Mouse (Mus musculus) natural killer cell, adult 2 months (primary cell): Measurements from ENCODE around the gene Insig1.
A peak's percentile ranks its signal among the peaks of the same experiment; 100 is the strongest.

ENCODE experiments used
- DNase-seq, 2 experiments: peaks; one replicate each; pipeline ENCODE4 v3.0.0; 2022; ENCODE audit warnings: low spot score in 2 of 2

Gene Insig1

DNA sequence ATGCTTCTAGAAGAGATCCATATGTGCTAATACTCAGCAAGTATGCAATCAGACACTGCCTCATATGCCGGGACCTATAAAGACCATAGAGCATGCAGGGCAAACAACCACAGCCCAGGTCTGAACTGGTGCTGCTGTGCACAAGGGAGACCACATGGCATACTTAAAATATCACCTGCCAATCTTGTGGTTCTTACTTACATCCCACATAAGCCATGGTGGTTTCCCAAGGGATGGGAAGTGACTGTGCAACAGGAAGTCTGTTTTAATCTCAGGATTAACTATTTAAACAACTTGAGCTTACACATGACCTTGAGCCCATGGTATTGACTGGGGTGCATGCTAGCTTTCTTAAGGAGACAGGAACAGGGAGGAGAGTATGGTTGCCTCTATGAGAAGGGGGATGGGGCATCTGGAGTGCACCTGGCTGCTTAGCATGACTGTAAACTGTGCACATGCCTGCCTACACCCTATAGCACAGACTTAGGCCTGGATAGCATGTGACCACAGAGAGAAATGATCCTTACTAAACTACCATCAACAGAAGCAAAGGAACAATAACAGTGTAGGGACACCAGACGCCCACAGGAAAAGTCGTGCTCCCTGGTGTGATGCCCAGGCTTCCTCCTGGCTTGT lies 7.1 kb upstream of the Insig1 start:
- no peak for DNase-seq

GRCm38 (mm10) chr5:28065275-28065674 lies 5.9 kb upstream of the Insig1 start:
- no peak for DNase-seq

GRCm38 (mm10) chr5:28066311-28066710 lies 4.9 kb upstream of the Insig1 start:
- DNase-seq, result no peak

DNA sequence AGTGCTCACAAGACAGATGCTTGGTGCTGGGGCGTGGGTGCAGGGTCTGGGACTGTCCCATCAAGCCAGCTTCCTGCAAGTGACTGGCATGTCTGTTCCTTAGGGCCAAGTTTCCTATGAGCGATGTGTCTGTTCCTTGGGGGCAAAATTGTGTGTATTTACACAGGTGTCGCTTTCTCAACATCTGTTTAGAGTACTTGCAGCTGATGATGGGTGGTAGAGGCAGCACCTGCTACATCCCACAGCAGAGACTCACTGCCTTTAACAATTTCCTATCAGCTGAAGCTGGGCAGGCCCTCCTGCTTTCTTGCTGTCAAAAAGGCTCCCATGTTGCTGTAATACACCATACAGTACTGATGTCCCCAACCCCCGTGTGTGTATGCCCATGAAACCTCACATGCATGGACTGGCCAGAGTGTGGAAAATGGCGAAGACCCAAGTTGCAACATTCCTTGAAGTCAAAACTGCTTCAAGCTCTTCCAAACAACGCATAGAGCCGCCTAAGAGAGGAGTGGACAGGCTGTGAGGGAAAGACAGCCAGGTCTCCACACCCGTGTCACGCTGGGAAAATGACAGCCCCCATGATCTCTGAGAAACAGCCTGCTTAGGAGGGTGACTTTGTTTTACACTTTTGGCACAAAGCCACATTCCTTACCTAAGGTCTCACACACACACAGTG lies 875 bp upstream of the Insig1 start:
- DNase-seq, result no peak

GRCm38 (mm10) chr5:28071456-28072223 lies 477 bp downstream of the Insig1 start:
- peak; percentile 84 to 89 for DNase-seq

DNA sequence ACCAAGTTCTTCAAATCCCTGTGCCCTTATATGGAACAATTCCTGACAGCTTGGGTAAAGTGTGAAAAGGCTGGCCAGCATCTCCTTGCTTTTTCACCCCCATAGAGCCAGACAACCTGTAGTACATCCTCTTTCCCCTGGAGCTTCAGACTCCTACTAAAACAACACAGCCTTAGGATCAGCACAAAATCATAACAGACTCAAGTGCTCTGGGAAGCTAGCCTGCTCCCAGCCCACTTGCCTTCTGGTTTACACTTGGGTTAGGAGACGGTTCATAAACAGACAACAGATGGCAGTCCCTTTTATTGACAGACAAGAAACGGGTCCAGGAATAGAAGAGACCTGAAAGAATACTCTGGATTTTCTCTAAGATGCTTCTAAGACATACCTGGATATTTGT lies 8.3 kb downstream of the Insig1 start:
- no peak for DNase-seq

DNA sequence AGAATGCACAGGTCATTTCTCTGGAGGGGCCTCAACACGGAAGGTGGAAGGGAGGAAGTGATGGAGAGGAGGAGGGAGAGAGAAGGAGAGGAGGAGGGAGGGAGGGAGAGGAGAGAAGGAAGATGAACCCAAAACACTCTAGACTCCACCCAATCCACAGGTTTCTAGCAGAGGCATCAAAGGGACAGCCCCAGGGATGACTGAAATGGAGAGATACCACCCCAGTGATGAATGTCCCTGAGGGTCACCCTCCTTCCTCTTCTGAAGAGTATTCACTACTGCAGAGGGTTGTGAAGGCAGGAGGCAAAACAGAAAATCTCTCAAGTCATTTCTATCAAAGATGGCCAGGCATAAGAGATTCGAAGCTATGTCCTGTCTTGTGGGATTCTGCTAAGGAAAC lies 10.0 kb downstream of the Insig1 start:
- DNase-seq, result no peak

- DNase-seq, result no peak
Observed at GRCm38 (mm10) chr5:28081822-28082221, 10.7 kb downstream of the Insig1 start.

DNA sequence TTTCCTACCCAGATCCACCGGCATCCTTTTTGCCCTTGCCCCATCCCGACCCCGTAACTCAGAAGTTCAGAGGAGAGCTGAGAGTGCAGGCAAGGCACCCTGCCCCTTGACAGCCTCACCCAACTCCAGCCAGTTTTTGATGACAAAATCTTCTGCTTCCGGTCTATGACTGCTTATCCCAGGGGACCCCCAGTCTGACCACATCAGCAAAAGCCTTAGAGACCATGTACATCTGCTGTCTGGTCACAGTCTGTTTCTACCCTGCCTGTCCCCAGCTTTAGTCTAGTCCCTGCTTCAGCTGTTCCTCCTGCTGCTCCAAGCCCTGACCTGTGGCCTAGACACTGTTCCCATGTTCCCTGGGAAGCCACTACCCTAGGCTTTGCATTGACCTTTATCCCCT lies 11.1 kb downstream of the Insig1 start:
- no peak for DNase-seq

DNA sequence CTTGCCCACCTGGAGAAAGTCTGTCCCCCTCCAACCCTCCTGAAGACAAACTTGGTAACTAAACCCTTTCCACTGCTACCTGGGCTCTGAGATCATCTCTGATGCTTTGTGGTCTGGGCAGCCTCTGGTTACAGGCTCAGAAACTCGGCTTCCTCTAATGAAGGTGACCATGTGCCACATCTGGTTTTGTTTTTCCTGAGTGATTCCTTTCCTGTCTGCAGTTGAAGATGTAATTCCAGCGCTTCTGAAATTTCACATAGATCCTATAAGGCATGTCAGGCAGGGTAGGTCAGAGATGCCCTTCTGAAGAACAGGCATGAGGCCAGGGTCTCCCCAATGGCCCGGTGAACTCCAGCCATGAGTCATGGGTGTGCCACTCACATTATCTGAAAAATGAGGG lies 11.6 kb downstream of the Insig1 start:
- DNase-seq, result no peak

DNA sequence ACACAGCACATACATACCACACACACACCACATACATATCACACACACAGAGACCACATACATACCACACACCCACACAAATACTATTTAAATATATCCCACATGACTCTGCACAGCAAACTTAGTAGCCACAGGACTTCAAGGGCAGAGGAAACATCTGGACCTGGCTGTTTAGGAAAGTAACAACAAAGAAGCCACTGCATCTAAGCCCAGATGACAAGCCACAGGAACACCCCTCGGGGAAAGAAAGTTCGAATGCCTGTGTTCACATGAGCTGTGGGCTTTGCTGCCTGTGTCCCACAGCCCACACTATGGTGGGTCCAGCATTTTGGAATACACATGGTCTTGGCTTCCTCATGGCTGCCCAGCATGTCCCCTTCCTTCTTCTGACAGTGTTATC lies 13.6 kb downstream of the Insig1 start:
- DNase-seq, result no peak

DNA sequence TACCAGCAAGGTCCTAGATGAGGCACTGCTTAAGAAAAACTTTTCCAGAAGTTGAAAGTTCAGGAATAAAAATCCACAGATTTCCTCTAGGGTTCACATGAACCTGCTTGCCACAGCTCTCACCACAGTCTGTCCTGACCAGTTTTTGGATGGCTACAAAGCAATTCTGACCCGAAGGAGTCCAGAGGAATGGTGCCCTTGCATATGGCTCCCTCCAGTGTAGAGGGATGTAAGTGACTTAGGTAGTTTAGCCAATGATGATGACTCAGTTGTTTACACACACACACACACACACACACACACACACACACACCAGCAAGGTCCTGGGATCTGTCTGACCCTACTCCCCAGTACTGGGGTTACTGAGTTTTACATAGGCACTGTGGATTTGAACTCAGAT lies 19.4 kb downstream of the Insig1 start:
- DNase-seq, result no peak

DNA sequence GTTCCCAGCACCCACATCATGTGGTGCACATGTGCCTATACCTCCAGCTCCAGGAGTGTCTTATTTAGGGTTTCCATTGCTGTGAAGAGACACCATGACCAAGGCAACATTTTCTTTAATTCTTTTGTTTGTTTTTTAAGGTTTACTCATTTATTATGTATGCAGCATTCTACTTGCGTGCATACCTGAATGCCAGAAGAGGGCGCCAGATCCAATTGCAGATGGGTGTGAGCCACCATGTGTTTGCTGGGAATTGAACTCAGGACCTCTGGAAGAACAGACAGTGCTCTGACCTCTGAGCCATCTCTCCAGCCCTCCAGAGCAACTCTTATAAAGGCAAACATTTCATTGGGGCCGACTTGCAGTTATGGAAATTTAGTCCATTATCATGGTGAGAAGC lies 21.2 kb downstream of the Insig1 start:
- DNase-seq, result no peak

DNA sequence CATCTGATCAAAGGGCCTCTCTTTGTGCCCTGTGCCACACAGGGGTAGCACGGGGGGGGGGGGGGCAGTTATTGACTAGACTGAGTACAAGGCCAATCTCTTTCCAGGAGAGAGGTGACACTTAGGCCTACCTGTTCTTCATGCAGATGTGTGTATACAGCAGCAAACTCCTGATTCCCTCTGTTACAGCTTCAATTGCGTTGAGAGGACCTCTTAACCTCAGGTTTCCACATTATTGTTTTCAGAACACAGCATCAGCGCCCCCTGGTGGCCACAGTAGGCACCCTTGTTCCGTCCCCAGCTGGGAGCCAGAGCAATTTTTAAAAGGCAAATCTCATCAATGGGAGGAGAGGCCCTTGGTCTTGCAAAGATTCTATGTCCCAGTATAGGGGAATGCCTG lies 22.7 kb downstream of the Insig1 start:
- DNase-seq, result peak; percentile 50 to 71

- no peak for DNase-seq
Observed at GRCm38 (mm10) chr5:28094393-28094792, 23.2 kb downstream of the Insig1 start.

- DNase-seq, result no peak
Observed at GRCm38 (mm10) chr5:28094846-28095245, 23.7 kb downstream of the Insig1 start.

DNA sequence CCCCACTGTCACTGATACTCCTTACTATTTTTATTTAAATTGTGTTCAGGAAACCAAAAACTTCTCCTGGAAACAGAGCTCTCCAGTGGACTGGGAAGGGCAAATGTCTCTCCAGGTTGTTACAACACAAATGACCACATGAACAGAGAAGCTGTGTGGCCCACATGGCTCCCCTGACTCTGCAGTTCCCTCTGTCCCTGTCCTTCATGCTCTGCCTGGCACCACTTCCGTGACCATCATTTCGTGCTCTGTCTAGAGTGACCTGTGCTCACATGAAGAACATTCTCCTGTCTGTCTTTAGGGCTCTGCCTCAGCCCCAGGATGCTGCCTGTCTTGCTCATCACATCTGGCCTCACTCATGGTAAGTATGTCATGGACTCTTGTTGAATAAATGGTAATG lies 24.5 kb downstream of the Insig1 start:
- DNase-seq, result no peak

GRCm38 (mm10) chr5:28106966-28107365 lies 35.8 kb downstream of the Insig1 start:
- no peak for DNase-seq

DNA sequence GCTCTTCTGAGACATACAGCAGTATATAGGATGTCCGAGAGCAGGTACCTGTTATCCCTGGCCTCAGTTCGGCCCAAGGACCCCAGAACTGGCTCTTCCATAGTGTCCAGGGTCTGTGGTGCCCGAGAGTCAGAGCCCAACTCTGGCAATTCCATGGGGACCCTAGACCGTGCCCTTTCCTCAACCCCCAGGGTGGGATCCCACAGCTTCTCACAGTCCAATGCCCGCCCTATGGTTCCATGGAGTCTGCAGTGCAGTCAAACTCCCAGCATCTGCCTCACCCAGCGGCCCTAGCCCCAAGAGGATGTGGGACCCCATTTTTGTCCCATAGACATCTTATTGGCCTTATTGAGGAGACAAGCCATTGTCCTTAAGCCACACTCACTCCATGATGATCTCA lies 36.8 kb downstream of the Insig1 start:
- DNase-seq, result no peak

- no peak for DNase-seq
Observed at GRCm38 (mm10) chr5:28110881-28111280, 39.7 kb downstream of the Insig1 start.

GRCm38 (mm10) chr5:28117251-28117880 lies 46.2 kb downstream of the Insig1 start:
- no peak for DNase-seq

DNA sequence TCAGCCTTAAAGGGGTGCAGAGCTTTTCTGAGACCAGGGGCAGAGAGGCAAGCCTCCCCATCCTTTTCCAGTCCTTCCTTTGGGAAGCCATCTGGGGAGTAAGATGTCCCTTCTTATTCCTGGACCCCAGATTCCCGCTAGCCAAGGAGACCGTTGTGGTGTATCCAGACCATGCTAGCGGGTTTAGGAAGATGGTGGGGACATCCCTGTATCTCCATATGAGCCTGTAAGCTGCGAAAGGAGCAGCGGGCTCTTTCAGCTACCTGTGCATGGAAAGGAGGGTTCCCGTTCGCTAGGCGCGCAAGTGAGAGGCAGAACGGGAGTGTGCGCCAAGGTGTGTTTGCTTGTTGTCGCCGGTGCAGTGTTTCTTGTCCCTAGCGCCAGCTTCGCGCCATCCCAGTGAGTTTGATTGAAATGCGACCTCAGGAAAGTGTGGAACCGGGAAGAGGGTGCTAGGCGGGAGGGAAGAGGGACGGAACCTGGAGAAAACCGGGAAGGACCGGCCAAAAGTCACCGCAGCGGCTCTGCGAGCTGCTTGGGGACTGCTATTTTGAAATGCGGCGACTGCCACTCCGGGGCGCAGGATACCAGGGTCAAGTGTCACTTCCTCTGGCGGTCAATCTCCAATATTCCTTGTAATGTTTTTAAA lies 46.8 kb downstream of the Insig1 start:
- DNase-seq, result no peak
